Mouse (Mus musculus) bone marrow macrophage, adult 2 months (primary cell): ENCODE measurements around the gene Sctr.

Experiments
- CTCF ChIP-seq: IDR thresholded peaks from 2 replicates; pipeline ENCODE4 v1.5.1; 2012; ENCODE audit warnings: low read depth, mild to moderate bottlenecking, low read length, moderate library complexity
- POLR2A ChIP-seq: IDR thresholded peaks from 2 replicates; pipeline ENCODE4 v1.6.1; 2012; ENCODE audit warnings: mild to moderate bottlenecking, low read depth, low read length, borderline replicate concordance

DNA sequence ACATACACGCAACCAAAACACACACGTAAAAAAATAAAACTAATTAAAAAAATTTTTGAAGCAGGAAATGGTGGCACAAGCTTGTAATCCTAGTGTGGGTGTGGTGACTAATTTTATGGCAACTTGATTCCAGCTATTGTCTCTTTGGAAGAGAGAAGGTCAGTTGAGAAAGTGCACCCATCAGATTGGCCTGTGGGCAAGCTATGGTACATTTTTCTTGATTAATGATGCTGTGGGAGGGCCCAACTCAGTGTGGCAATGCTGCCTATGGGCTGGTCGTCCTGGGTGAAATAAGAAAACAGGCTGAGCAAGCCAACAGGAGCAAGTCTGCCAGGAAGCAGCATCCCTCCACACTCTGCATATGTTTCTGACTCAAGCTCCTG lies 94.5 kb downstream of the Sctr start:
- TF ChIP-seq CTCF: no peak
- no peak for TF ChIP-seq POLR2A
